Mouse (Mus musculus): Measurements from ENCODE around the gene Fosl1. TPM values are rescaled to one million over a fixed set of nuclear protein-coding genes. Genes with fewer than 3 reads are reported as not detected.
A peak's percentile ranks its signal among the peaks of the same experiment; 100 is the strongest.
"Not testable (repeated sequence)": the region's sequence is repeated elsewhere in the genome, so short reads cannot be mapped to it uniquely, and the experiment has no call there.

Fosl1 gene
- polyA plus RNA-seq, 1 experiment from 2014 or later, result 2.1 TPM

- CTCF ChIA-PET, result interaction anchor here (2.2 to 12.3 kb wide), 3 partner anchors 11 to 53 kb away, joined by 6 to 143 read pairs (median 97); partner anchors contain the start of genes Ctsw, Efemp2 and Fibp
- DNase-seq (ENCODE audit: low read depth, low spot score), result no peak
- no peaks in the 10 kb centered on the region for H3K27me3 ChIP-seq
- in situ Hi-C loops (cut with MboI; ENCODE audit: low pct_unique_long_range_greater_than_20kb), result loop anchor here (5.0 kb wide), 1 partner anchor 98 kb away; the partner anchor contains the start of gene Sart1
- no peak for ATAC-seq
- POLR2A ChIA-PET, result interaction anchor here (0.6 to 8.8 kb wide), 6 partner anchors 11 to 275 kb away, joined by 3 to 135 read pairs (median 3); partner anchors contain the start of gene Efemp2
- TF ChIP-seq CTCF (IDR thresholded peaks at IDR 0.05), result no peak
These were observed 38.0 kb downstream of the Fosl1 start for GRCm38 (mm10) chr19:5485371-5485770.

DNA sequence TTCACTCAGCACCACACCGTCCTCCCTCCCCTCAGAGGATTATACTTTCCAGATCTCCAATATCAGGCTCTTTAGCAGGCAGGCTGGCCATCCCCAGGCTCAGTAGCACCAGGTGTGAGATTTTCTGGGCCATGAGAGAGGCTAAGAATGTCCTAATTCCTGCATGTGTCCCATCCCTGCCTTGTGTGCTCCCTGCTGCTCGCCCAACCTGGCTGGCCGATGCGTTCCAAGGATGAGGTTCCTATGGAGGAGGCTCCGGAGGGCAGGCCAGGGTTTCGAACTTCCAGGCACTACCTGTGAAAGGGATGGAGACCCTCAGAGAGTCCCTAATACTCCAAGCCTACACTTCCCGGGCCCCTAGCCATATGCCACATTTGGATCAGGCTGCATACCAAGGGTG lies 38.5 kb downstream of the Fosl1 start:
- in situ Hi-C loops (cut with MboI; ENCODE audit: low pct_unique_long_range_greater_than_20kb), result loop anchor here (5.0 kb wide), 1 partner anchor 99 kb away; the partner anchor contains the start of gene Sart1
- CTCF ChIA-PET, result interaction anchor here (0.9 to 12.3 kb wide), 3 partner anchors 12 to 83 kb away, joined by 3 to 143 read pairs (median 97); partner anchors contain the start of genes Ctsw, Efemp2 and Fibp
- DNase-seq (ENCODE audit: low read depth, low spot score), result no peak
- H3K27me3 ChIP-seq, result no peaks in the 10 kb centered on the region
- no peak for ATAC-seq
- POLR2A ChIA-PET, result interaction anchor here (0.6 to 8.8 kb wide), 5 partner anchors 11 to 54 kb away, joined by 3 to 135 read pairs (median 3); partner anchors contain the start of gene Efemp2
- TF ChIP-seq CTCF (IDR thresholded peaks at IDR 0.05), result no peak

DNA sequence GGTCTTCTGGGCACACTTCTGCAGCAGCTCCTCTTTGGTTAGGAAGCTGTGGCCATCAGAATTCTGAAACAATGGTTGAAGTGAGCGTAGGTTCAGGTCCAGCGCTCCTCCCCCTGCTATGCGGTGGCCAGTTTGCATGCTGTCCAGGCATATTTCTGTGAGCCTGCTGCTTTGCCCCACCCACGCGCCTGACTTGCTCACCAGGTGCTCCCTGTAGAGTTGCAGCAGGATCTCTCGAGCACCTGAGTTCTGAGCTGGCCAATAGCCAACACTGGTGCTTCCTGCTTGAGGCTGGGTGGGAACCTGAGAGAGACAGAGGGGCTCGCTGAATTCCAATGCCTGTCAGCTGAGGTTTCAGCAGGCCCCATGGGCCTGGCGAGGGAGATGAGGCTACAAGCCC lies 38.9 kb downstream of the Fosl1 start:
- POLR2A ChIA-PET, result interaction anchor here (0.9 to 8.8 kb wide), 6 partner anchors 12 to 60 kb away, joined by 3 to 135 read pairs (median 18); partner anchors contain the start of genes Ccdc85b, Efemp2 and Fibp
- CTCF ChIA-PET, result interaction anchor here (0.9 to 12.3 kb wide), 6 partner anchors 12 to 82 kb away, joined by 3 to 143 read pairs (median 41); partner anchors contain the start of genes Ccdc85b, Ctsw, Efemp2 and Fibp
- DNase-seq (ENCODE audit: low read depth, low spot score), result no peak
- no peaks in the 10 kb centered on the region for H3K27me3 ChIP-seq
- TF ChIP-seq CTCF (IDR thresholded peaks at IDR 0.05), result no peak
- in situ Hi-C loops (cut with MboI; ENCODE audit: low pct_unique_long_range_greater_than_20kb), result loop anchor here (5.0 kb wide), 1 partner anchor 99 kb away; the partner anchor contains the start of gene Sart1
- no peak for ATAC-seq

- no peak for TF ChIP-seq CTCF (IDR thresholded peaks at IDR 0.05)
- ChIA-PET CTCF (interaction anchor here (0.9 to 12.3 kb wide), 9 partner anchors 13 to 82 kb away, joined by 3 to 143 read pairs (median 9); partner anchors contain the start of genes Ap5b1, Ccdc85b, Ctsw and Efemp2), POLR2A (interaction anchor here (0.9 to 8.8 kb wide), 7 partner anchors 12 to 61 kb away, joined by 3 to 135 read pairs (median 21); partner anchors contain the start of genes Ccdc85b, Efemp2 and Fibp)
- H3K27me3 ChIP-seq, result no peaks in the 10 kb centered on the region
- in situ Hi-C loops (cut with MboI; ENCODE audit: low pct_unique_long_range_greater_than_20kb), result loop anchor here (5.0 kb wide), 1 partner anchor 99 kb away; the partner anchor contains the start of gene Sart1
- DNase-seq (ENCODE audit: low read depth, low spot score) (no peak), ATAC-seq (no peak)
These were observed 39.4 kb downstream of the Fosl1 start for GRCm38 (mm10) chr19:5486771-5487170.

DNA sequence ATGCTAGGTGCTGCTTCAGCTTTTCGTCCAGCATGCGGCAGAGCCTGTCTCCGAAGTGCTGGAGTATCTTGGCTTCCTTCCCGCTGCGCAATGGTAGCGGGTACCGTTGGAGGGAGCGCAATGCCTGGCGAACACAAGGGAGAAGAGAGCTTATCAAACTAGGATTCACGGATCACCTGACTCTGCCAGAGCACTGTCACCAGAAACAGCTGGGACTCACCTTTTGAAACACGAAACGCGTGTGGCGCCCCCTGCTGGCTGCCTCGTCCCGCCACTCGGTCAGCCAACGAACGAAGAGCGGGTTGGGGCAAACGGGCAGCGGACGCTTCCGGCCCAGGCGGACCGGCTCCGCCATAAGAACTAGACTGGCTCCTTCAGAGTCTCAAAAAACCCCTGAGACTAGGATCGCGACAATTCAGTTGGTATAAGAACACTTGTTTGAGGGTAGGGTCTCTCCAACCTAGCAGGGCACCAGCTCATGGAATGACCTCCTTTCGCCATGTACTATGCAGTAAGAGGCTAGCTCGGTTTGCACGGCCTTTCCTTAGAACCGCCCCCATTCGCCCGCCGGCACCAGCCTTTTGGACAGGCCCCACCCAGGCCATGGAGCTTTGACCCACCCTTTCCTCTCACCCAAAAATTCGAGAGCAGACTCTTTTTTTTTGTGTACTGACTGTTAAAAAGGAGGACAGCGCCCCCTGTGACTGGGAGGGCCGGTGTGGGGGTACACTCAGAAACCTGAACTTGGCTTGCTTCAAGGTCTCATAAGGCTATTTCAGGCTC lies 40.6 kb downstream of the Fosl1 start, which contains the start of gene Mus81:
Gene Mus81, minus strand, starts transcription at position 635 of the 783 bp plus-strand sequence.
- TF ChIP-seq CTCF (IDR thresholded peaks at IDR 0.05), result no peak
- peak; percentile 53 for ATAC-seq
- POLR2A ChIA-PET, result interaction anchor here (0.6 to 8.8 kb wide), 12 partner anchors 8 to 185 kb away, joined by 3 to 135 read pairs (median 8); partner anchors contain the start of genes Ccdc85b, Ctsw, Efemp2 and Fibp
- peak; percentile 82 for DNase-seq (ENCODE audit: low read depth, low spot score)
- CTCF ChIA-PET, result interaction anchor here (1.0 to 12.3 kb wide), 17 partner anchors 9 to 153 kb away, joined by 3 to 143 read pairs (median 7); partner anchors contain the start of genes AI837181, Ap5b1, Catsper1 and Ccdc85b
- in situ Hi-C loops (cut with MboI; ENCODE audit: low pct_unique_long_range_greater_than_20kb), result loop anchor here (5.0 kb wide), 1 partner anchor 101 kb away; the partner anchor contains the start of gene Sart1
- no peaks in the 10 kb centered on the region for H3K27me3 ChIP-seq

DNA sequence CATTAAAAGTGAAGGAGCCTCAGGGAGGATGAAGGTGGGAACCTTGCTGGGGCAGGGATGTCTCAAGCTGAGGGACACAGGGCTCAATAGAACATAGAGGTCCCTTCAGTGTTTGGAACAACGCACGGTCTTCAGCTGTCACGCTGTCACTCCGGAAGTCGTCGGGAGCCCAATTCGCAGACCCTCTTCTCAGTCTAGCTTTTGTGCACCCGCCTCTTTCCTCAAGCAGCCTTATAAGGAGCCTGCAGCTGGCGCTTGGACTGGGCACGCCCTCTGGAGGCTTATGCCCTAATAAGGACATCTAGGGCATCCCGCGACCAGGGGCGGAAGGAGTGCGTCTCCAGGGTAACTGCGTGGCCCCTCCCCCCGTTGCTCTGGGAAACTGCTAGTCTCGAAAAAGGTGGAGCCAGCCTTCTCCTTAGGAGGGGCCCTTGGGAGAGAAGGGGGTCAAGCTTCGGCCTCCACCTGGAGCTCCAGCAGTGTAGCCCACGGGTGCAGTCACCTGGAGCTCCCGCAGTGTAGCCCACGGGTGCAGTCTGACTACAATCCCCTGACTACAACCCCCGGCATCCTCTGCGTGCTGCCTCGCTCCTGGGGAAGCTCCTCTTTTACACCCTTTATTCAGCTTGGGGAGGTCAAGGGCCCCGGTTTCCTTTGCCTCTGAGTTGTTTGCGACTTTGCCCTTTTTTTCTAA lies 41.7 kb downstream of the Fosl1 start:
- ATAC-seq, result peak; percentile 56

DNA sequence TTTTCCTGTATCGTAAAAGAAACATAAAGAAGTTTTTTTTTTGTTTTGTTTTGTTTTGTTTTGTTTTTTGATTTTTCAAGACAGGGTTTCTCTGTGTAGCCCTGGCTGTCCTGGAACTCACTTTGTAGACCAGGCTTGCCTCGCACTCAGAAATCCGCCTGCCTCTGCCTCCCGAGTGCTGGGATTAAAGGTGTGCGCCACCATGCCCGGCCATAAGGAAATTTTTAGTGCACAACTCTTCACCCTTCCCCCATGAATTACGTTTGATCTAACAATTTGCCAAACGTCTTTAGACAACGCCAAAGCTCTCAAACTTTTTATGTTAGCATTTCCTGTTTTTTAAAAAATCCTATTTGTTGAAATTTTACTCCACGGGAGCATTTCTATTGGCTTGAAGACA lies 42.4 kb downstream of the Fosl1 start:
- POLR2A ChIA-PET, result interaction anchor here (0.6 to 8.8 kb wide), 4 partner anchors 15 to 59 kb away, joined by 3 to 135 read pairs (median 16); partner anchors contain the start of genes Ccdc85b and Efemp2
- ATAC-seq; H3K27me3 ChIP-seq; DNase-seq (ENCODE audit: low read depth, low spot score): not testable (repeated sequence)
- in situ Hi-C loops (cut with MboI; ENCODE audit: low pct_unique_long_range_greater_than_20kb), result loop anchor here (5.0 kb wide), 1 partner anchor 102 kb away; the partner anchor contains the start of gene Sart1
- CTCF ChIA-PET, result interaction anchor here (2.1 to 12.3 kb wide), 5 partner anchors 16 to 58 kb away, joined by 8 to 143 read pairs (median 65); partner anchors contain the start of genes Ccdc85b, Ctsw, Efemp2 and Fibp

More for the DNA sequence above, 41.7 kb downstream of the Fosl1 start:
- ChIA-PET POLR2A (interaction anchor here (0.6 to 8.8 kb wide), 10 partner anchors 15 to 184 kb away, joined by 3 to 135 read pairs (median 12); partner anchors contain the start of genes Ccdc85b, Efemp2, Fibp and Snx32), CTCF (interaction anchor here (1.3 to 12.3 kb wide), 10 partner anchors 15 to 154 kb away, joined by 4 to 143 read pairs (median 9); partner anchors contain the start of genes AI837181, Ap5b1, Catsper1 and Ccdc85b)
- no peak for TF ChIP-seq CTCF (IDR thresholded peaks at IDR 0.05)
- no peaks in the 10 kb centered on the region for H3K27me3 ChIP-seq
- in situ Hi-C loops (cut with MboI; ENCODE audit: low pct_unique_long_range_greater_than_20kb), result loop anchor here (5.0 kb wide), 1 partner anchor 102 kb away; the partner anchor contains the start of gene Sart1
- DNase-seq (ENCODE audit: low read depth, low spot score), result peak; percentile 82

GRCm38 (mm10) chr19:5490313-5490897 lies 43.1 kb downstream of the Fosl1 start, which contains the start of gene Cfl1:
TSS of gene Cfl1 (plus strand) at chr19:5490455.
- POLR2A ChIA-PET, result interaction anchor here (0.6 to 8.8 kb wide), 7 partner anchors 16 to 377 kb away, joined by 3 to 135 read pairs (median 4); partner anchors contain the start of genes Ccdc85b and Efemp2
- no peak for DNase-seq (ENCODE audit: low read depth, low spot score)
- H3K27me3 ChIP-seq, result no peaks in the 10 kb centered on the region
- CTCF ChIA-PET, result interaction anchor here (5.4 to 12.3 kb wide), 3 partner anchors 16 to 58 kb away, joined by 65 to 143 read pairs (median 97); partner anchors contain the start of genes Ctsw, Efemp2 and Fibp
- no peak for TF ChIP-seq CTCF (IDR thresholded peaks at IDR 0.05)
- in situ Hi-C loops (cut with MboI; ENCODE audit: low pct_unique_long_range_greater_than_20kb), result no loop called here
- ATAC-seq, result peak; percentile 37
